Mouse (Mus musculus) embryo, embryonic 10.5 days (tissue): Measurements from ENCODE around the gene Slc39a8.

Experiments used
- DNase-seq: peaks from one replicate; pipeline ENCODE4 v3.0.0-alpha.2; 2015; ENCODE audit warnings: low spot score

Slc39a8 gene

DNA sequence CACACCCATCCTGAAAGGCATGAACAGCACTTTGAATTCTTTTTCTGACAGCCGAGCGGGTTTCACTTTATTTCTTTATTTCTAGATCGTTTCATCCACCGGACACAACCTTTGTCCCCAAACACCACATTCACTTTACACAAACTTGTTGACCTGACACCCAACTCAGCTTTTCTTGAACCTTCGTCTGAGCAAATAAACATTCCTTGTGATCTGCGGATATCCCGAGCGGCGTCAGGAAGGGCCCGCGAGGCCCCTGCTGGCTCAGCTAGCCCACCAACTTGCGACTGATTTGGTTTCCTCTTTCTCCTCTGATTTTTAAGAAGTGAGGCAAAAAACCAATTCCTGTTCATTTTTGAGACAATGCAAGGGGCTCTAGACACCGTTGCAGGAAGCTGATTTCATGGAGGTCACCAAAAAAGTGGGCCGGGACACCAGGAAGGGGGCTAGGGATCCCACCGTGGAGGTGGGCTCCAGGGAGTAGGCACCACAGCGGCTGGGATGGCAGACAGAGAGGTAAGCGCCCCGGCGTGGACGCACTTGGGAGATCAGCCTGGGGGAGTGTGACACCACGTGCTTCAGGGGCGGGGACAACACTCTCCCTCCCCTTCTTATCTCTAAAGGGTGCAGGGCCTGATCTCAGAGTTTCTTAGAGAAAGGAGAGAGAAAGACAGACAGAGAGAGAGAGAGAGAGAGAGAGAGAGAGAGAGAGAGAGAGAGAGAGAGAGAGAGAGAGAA, at the start of gene Slc39a8:
Gene Slc39a8, plus strand, starts transcription at position 264 of the 738 bp plus-strand sequence.
- peak; percentile 89 for DNase-seq

DNA sequence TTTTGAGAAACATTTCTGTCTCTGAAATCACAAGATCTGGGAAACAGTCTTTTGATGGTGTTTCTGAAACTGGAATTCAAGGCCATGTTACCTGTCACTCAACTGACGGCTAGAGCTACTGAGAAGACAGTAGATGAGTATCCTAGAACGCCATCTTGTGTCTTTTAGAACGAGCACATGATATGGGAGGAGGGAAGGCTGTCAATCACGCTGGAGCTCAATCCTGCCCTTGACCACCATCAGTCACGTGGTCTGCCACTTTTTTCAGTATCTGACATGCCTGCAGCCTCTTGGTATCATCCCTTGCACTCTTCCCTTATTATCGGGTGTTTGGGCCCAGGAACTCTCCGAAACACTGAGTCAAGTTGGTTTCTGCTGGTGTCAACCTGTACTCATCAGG, 40.0 kb upstream of the Slc39a8 start:
- DNase-seq = no peak

DNA sequence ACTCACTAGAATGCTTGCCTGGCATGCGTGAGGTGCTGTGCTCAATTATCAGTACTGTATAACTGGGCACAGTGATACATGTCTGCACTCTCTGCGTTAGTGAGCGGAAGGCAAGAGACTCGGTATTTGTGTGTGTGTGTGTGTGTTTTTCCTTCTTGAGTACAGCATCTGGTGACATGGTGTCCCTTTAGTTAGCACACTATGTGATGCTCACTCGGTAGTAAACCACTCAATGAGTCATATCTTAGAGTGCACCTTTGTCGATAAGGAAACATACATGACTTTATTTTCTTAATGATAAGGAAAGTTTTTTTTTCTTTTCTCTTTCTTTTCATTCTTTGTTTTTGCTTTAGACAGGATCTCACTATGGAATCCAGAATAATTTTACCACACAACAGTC, 29.0 kb upstream of the Slc39a8 start:
- DNase-seq = no peak

DNA sequence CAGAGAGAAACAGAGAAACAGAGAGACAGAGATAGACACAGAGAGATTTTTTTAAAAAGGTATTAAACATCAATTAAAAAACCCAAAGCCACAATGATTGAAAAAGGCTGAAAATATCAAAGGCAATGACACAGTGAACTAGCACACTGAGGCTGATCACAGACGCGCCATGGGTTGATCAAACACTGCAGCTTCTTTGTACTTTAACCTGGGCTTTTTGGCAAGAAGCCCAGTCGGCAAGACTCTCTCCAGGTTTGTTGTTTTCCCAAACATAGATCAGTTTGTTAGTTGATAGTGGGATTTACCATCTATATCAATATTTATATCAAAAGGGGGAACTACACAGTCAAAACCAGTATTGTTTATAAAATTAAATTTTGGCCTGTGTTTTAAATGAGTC, 26.8 kb upstream of the Slc39a8 start:
- no peak for DNase-seq

DNA sequence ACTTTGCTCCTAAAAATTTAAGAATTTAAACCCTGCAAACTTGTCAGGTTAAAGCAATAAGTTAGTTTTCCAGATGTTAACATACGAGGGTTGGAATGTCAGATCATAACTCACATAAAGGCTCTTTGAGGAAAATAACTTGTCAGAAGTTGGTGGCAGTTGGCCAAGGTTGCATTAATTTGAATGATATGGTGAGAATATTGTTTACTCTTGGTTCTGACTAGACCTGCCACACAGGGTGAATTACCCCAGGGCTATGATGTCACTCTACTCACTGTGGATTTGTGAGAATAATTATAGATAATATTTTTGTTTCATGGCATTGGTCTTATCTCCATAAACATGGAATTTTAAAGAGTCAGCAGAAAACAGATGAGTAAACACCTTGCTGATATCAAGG, 26.4 kb upstream of the Slc39a8 start:
- no peak for DNase-seq

DNA sequence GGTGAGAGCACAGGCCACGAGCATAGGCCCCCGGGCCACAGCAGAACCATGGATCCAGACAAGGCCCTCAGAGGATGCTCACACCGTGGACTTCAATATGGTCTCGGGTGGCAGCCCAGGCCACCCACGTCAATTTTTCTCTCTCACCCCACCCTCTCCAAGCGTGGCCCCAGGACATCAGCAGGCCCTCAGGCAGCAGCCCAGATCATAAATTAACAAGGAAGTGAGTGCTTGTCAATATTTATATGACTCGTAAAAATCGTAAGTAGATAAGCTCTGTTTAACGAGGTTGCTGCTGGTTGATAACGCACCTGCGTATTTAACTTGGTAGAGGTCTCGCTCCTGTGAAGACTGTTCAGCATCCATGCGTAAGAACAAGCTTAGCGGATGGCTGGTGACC, 10.4 kb upstream of the Slc39a8 start:
- DNase-seq = no peak

DNA sequence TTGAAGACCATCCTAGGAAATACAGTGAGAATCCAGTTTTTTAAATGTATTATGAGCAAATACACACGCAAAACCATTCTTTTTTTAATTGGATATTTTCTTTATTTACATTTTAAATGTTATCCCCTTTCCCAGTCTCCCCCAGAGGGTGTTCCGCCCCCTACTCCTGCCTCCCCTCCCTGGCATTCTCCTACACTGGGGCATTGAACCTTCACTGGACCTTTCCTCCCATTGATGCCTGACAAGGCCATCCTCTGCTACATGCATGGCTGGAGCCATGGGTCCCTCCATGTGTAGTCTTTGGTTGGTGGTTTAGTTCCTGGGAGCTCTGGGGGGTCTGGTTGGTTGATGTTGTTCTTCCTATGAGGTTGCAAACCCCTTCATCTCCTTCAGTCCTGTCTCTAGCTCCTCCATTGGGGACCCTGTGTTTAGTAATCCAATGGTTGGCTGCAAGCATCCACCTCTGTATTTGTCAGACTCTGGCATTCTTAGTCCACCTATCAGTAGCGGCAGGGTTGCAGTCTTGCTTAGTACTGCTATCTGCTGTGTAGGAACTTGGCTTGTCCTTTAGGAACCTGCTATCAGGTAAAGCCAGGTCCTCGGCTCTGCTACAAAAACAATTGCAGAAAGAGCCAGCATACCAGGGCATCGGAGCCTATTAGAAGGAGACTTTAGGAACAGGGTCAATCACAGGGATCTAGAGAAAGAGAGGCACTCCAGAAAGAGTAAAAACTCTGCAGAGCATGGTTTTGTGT, 8.9 kb upstream of the Slc39a8 start:
- no peak for DNase-seq

DNA sequence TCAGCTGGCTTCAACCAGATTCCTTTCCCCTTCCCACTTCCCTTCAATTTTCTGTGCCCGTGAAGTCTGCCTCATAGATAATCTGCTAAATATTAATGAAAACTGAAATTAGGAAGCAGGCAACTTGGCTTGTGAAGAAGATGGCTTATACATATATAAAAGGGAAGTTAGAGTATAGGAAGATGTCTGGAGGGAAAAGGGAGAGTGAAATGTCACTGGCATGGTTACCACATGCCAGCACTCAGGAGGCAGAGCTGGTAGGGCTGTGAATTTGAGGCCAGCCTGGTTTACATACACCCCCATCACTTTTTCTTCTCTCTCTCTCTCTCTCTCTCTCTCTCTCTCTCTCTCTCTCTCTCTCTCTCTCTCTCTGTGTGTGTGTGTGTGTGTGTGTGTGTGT, 8.0 kb upstream of the Slc39a8 start:
- DNase-seq = no peak

DNA sequence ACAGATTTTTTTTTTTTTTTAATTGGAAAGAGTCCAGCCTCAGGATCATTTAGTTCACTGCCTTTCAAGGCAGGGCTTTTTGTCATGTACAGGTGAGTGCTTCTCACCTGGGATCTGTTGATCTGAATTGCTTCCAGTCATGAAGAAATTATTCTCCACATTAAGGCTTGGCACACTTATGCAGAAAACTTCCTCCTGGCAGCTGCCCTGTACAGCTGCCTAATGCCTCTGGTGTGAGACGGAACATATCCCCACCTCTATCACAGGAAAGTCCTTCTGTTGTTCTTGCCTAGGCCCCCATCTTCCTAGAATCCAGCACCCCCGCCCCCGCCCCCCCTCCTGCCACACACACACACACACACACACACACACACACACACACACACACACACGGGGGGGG, 643 bp upstream of the Slc39a8 start:
- no peak for DNase-seq

DNA sequence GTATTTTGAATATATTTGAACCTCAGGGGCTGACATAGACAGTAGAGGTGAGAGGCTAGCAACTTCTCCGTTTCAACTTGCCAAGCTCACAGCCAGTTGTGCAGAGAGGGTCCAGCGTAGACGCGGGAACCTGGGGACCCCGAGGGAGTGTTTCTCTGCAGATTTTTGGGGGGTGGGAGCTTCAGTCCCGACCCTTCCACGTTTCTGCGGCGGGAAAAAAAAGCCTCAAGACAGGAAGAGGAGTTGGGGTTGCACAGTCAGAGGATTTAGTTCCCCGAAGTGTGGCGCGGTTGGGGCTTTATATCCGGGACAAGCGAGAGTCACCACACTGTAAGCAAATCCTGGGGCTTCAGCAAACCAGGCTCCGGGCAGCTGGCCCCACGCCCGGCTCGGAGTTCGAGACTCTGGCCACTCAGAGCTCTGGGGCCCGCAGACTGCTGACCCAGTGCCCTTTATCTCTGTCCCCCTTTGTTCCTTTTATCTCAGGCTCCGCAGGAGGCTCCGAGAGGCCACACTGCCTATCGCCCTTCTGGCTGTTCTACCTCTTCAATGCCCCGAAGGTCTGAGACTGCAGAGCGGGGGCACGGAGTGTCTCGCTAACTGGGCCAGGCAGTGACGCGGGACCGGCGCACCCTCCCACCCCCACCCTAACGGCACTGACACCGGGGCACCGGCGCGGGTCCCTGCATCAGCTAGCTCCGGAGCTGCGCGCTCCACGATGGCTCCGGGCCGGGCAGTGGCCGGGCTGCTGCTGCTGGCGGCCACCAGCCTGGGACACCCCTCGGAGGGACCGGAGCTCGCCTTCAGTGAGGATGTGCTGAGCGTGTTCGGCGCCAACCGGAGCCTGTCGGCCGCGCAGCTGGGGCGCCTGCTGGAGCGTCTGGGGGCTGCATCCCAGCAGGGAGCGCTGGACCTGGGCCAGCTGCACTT, 940 bp downstream of the Slc39a8 start:
- peak; percentile 67 for DNase-seq

DNA sequence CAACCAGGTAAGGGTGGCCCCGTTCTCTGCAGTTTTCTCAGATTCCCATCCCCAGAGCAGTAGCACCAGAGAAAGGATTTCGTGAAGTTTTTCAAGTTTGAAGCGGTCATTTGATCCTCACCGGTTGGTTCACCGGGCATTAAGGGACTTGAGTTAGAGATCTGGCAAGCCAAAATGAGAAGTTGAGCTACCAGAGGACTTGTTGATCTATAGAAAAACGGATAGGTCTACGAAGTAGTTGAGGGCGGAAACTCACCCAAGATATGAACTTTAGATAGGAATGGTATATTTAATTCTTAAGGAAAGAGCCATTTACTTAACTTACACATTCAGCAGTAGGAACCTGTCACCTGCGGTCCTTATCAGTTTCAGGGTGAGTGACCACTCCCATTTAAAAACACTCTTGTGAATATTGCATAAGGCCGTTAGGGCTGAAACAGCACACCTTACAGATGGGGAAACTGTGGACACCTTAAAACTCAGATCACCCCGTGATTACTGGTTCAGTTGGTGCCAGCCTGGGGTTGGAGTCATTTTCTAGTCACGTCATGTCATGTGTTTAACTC, 1.7 kb downstream of the Slc39a8 start:
- no peak for DNase-seq

DNA sequence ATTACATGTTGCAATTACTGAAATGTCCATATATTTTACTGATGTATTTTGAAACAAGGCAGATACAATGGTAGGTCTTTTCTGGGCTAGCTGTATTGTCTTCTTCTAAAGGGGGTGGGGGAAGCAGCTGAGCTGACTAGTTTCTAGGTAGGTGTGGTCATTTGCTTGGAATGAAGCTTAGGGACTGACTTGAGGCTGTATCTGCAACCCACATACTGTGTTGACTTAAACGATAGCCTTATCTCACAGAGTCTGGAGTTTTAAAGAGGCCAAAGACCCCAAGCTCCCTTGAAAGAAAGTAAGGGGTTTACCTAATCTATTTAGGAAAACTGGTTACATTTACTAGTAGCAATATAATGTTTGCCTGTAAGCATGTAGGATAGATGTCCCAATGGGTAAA, 2.9 kb downstream of the Slc39a8 start:
- no peak for DNase-seq

DNA sequence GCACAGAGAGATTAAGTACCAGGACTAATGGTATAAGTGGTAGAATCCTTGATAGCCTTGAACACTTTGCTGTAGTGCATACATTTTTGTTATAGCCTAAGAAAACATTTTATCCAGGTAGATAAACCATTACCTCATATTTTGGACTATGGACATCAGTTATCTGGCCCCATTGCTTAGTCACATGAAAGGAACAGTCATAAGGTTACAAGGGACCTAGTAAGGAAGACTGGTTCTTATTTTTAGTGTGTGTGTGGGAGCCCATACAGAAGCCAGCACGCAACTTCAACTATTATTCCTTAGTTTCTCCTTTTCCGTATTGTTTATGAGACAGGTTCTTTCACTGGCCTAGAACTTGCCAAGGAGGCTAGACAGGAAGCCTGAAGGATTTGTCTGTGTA, 7.4 kb downstream of the Slc39a8 start:
- no peak for DNase-seq

DNA sequence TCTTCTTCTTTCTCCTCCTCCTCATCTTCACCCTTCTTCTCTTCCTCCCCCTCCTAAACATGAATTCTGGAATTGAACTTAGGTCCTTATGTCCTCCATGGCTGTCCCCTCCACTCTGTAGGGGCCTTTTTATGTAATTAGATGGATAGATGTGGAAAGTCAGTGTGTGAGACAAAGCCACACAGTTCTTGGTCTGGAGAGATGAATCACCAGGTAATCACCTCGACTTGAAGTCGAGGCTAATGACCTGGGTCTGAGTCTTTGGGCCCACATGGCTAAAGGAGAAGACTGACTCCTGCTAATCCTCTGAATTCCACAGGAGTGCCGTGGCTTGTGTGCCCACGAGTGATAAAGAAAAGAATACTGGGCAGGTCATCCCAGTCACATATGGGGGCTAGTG, 7.8 kb downstream of the Slc39a8 start:
- no peak for DNase-seq

DNA sequence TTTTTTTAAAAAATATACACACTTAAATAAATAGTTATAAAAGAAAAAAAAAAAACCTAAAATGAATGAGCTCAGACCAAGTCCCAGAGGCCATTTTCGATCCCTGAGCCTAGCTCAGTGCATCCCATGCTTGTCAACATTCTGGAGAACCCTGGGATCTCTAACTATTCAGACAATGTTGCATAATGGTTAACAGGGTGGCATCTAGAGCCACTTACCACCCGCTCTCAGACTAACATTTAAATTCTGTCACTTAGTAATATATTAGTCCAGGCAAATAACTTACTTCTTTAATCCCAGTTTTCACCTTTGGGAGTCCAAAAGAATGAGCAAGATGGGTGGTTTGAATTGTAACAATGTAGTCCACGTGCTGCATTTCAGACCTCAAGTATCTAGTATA, 9.9 kb downstream of the Slc39a8 start:
- no peak for DNase-seq

DNA sequence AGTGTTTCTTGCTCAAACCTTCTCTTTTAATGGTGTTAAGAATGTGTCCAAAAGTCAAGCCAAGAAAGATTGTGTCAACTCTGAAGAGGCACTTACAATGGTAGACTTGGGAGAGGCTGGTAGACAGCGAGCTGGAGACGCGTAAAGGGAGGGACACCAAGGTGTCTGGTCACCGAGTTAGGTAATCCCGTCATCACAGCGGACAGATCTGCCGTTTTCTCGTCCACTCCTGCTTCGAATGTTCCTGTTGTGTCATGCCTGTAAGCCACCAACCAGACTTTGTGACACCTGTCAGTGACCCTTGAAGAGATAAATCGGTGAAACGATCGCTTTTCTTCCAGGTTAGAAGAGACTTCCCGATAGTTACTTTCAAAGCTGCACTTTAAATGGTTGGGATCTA, 14.5 kb downstream of the Slc39a8 start:
- DNase-seq = no peak

DNA sequence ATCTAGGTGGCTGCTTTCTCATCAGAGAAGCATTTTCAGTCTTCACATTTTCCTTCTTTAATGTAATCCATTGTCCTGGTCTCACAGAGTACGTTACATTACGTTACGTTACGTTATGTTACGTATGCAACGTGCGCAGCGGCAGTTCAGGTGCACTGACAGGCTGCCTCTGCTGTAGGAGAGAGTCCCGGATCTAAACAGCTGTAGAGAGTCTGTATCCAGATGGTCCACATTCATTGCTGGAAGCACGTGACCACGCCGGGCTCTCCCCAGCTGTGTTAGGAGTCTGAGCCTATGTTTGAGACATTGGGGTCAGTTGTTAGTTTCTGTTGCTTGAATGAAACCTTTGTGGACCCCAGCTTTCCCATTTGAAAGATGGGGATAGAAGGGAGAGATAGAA, 15.1 kb downstream of the Slc39a8 start:
- no peak for DNase-seq

DNA sequence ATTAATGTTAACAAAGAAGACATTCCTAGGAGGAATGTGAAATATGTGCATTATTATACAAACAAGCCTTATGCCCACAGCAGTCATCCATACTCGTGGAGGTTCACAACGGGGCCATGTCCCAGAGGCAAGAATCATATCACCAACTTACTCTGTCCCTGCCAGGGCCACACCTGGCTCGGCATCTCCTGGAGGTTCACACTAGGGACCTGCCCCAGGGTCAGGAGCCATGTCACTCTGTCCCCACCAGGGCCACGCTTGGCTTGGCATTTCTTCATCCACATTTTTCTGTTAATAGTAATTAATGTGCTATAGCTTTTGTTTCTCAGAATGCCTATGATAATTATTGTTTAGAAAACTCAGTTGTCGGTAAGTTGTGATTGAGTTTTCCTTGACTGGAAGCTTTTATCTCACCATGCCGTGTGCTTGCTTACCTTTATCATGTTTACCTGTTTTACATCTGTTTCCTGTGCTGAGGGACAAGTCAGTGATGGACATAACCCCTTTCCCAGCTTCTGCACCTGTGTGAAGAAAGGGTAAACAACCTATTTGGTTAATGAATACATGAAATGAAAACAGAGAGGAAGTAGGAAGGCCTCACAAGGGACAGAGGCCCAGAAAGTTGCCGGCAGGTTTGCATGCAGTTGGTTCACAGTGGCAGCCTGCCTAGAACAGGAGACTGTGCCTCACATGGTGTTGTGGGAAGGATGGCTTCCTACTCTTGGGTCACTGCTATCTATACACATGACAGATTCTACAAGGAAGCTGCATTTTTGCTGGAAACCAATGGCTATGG, 16.8 kb downstream of the Slc39a8 start:
- no peak for DNase-seq

DNA sequence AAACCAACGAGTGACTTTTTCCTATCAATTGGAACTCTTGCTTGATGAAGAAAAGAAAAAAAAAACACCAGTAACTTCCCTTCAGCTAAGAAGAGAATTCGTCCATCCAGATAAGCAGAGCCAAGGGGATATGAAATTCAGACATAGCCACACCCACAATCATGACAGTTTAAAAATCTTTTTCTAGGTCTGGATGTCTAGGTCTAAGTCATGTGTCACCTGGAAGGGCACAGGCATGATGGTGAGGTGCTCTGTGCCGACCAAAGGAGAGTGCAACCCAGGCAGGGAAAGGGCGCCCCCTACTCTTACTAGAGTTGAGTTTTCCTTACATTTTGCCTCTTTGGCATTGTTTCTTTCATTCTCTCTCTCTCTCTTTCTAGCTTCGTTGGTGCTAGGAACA, 18.1 kb downstream of the Slc39a8 start:
- no peak for DNase-seq

DNA sequence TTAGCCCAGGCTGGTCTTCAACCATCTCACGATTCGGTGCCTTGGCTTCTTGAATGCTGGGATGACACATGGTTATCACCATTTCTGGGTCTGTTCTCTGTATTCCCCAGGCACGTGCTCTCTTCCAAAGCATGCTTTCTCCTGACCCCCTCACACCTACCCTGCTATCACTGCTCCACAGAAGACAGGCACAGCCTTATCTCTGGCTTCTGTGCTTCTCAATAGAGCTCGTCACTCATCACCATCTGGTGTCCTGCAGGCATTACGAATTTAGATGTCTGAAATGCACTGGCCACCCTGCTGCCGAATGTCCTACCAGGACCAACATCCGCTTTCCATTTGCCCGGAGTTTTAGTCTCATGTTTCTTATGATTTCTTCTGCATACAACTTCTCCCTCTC, 18.6 kb downstream of the Slc39a8 start:
- no peak for DNase-seq

DNA sequence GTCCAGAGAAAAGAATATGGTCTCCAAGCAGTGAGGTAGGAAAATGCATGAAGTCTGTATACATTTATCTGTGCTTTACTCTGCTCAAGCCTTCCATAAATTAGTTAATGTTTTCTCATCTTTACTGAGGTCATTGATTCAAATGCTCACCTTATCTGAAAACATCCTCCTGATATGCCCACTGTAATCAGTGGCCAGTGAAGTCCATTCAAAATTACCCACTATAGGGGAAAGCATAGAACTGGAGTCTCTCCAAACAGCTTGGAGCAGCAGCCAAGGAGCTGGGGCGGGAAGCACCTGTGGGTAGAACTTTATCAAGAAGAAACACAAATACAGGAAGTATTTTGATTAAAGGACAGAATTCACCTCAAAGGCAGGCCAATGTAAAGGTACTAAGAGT, 19.8 kb downstream of the Slc39a8 start:
- DNase-seq = no peak

DNA sequence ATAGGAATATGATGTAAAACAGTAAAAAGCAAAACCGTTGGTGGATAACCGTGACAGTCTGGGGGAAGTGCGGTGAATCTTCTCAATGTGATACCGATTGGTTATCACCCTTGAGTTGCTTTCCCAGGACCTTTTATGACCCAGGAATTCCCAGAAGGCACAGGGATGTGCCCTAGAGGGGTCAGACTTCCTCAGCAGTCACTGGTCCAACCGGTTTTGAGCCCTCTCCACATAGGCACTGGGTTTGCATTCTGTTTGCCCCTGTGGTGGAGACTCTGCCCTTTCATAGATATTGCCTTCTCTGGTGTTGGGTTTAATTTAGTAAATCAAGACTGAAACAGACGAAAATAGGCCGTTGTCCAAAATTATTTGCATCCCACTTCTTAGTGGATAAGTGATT, 20.8 kb downstream of the Slc39a8 start:
- DNase-seq = no peak
